Mouse (Mus musculus) olfactory bulb, adult 2 months (tissue): ENCODE results near the gene Tcstv3. TPM values are rescaled to one million over a fixed set of nuclear protein-coding genes. Genes with fewer than 3 reads are reported as not detected.
"Not testable (repeated sequence)": the region's sequence is repeated elsewhere in the genome, so short reads cannot be mapped to it uniquely, and the experiment has no call there.

Experiments used
- H3K27ac ChIP-seq: fragments of 200-500 bp; 2 replicates; pipeline ENCODE4 v1.5.1; 2012; ENCODE audit warnings: low read depth, low read length; ENCODE audit not compliant: insufficient read depth
- H3K4me1 ChIP-seq: fragments of 200-500 bp; 2 replicates; pipeline ENCODE4 v1.6.1; 2012; ENCODE audit warnings: low read length; ENCODE audit not compliant: control insufficient read depth, insufficient read depth
- H3K4me3 ChIP-seq: fragments of 200-500 bp; 2 replicates; pipeline ENCODE4 v1.5.1; 2012; ENCODE audit warnings: mild to moderate bottlenecking, low read depth, low read length, moderate library complexity; ENCODE audit not compliant: insufficient read depth
- CTCF ChIP-seq: fragments of 200-500 bp; IDR thresholded peaks from 2 replicates; pipeline ENCODE4 v1.5.1; 2012; ENCODE audit warnings: low read depth, mild to moderate bottlenecking, low read length, moderate library complexity; ENCODE audit not compliant: insufficient read depth
- POLR2A ChIP-seq: fragments of 200-500 bp; IDR thresholded peaks from 2 replicates; pipeline ENCODE4 v1.6.1; 2012; ENCODE audit warnings: mild to moderate bottlenecking, low read depth, low read length, moderate library complexity; ENCODE audit not compliant: insufficient read depth
- WGBS: fragments of 180-500 bp; shearing (Covaris S2); methylation state at CpG from one replicate; pipeline ENCODE4 v1.1.7; 2018; 5-methylcytosine and 5-hydroxymethylcytosine counted together
- polyA plus RNA-seq: library from polyadenylated mRNA; stranded (reverse); fragments of >200 nt; gene quantifications from 2 replicates; pipeline ENCODE4 v1.2.4, GENCODE M21; 2012; ENCODE audit warnings: low replicate concordance; ENCODE audit not compliant: missing spikeins, insufficient read depth, insufficient read length

The Tcstv3 gene
- polyA plus RNA-seq: not detected in 2 replicates

DNA sequence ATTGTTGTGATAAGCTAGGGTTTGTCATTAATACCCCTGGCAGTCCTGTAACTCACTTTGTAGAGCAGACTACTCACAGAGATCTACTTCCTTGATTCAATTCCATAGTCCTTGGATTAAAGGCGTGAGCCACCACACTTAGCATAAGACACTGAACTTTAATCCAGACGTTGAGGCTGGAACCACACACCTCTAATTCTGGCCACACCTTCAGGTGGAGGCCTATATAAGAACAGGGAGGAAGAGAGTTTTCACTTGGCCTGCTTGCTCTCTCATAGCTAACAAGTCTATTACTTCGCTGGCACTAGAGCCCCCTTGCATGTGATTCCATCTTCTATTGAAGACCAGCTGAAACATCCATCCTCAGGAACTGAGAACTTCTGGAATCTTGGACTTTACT is at the start of gene Tcstv3:
Tcstv3 (plus strand) TSS at position 301 of the 400 bp plus-strand sequence.
- H3K4me1 ChIP-seq, H3K27ac ChIP-seq, H3K4me3 ChIP-seq: not testable (repeated sequence)
- 68% methylated on average over 3 of the region's 3 CpGs for WGBS

DNA sequence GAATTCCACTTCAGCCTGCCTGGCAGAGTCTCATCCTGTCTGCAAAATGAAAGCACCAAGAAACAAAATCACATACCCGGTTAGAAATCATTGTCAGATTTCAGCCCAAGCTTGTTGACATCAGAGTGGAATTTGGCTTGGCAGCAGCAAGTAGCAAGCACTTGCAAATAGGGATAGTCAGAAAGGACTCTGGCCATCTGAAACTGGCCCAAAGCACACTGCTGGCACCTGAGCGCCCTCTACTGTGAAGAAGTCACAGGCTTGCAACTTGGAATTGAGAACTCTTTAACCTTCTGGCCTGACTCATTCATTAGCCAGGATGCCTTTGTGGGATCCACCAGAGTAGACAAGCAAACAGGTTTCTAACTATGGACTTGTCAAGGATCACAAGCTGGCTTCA is 38.8 kb upstream of the Tcstv3 start:
- H3K27ac ChIP-seq, H3K4me3 ChIP-seq, H3K4me1 ChIP-seq: not testable (repeated sequence)
- 14% methylated on average over 2 of the region's 2 CpGs for WGBS

DNA sequence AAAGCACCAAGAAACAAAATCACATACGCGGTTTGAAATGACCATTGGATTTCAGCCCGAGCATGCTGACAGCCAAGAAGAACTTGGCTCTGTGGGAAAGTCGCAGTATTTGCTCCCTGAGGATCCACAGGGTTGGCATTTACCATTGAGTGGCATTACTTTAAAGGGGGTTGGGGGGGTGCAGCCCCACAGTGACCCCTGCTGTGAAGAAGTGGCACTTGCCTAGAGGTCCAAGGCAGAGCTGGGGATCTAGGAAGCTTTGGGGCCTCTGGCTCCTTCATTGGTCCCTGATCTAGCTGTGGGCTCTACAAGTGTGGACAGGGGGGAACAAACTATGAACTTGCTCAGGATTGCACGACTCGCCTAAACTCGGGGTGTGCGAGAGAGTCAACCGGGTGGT is 37.9 kb upstream of the Tcstv3 start:
- no peaks in the 10 kb centered on the region for H3K4me1 ChIP-seq
- 87% methylated on average over 9 of the region's 9 CpGs for WGBS
- TF ChIP-seq CTCF (no peak), POLR2A (no peak)
- no peak overlapping the region for H3K4me3 ChIP-seq
- H3K27ac ChIP-seq: no peak overlapping the region

DNA sequence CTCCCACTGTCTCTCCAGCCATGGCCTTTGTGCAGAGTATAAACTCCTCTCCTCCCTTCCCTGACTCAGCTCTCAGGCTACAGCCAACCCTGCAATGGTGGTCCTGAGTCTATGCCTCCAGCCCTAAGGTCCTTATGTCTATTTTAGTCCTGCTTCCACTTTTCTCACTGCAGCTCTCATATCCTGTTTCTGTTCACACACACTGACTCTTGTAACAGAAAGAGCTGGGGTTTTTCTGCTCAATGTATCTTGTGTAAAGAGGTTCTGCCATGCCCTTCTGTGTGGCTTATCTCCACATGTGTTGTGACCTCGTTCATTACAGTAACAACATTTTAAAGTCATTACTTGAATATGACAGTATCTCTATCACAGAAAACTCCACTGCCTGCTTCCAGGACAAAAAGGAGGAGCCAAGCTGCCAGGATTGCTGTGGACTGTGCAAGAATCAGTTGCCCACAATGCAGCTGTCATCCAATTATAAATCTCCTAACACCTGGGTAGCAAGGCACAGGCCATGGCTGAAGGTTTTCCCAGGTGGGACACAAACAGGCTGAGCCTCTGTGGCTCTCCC is 17.3 kb upstream of the Tcstv3 start:
- TF ChIP-seq POLR2A (no peak), CTCF (no peak)
- Histone ChIP-seq H3K27ac (no peak overlapping the region), H3K4me1 (no peaks in the 10 kb centered on the region), H3K4me3 (no peak overlapping the region)
- WGBS: 51% methylated on average over 1 of the region's 1 CpGs

DNA sequence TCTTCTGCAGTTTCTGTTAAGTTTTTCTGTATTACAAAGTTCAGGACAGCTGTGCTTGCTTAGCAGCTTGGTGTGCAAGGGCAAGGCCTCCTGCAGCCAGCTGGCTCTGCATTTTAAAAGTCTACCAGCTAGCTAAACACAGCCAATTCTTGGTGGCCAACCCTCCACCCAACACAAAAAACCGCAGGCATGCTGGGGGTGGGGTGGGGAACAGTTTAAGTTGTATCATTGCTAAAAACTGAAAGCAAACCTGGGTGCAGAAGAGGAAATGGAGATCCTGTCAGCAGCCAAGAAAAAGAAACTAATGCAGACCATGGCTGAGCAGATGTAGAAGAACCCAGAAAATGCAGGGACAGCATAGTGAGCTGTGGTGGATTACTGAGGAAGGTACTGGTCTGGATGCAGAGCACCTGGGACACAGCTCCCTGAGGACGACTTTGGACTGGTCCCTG is 16.7 kb upstream of the Tcstv3 start, which contains the start of gene BC147527:
BC147527 (plus strand) TSS at position 402 of the 452 bp plus-strand sequence.
- TF ChIP-seq CTCF: no peak
- TF ChIP-seq POLR2A: no peak
- no peak within 1 kb of the TSS for H3K4me3 ChIP-seq
- H3K27ac ChIP-seq: no peak within 1 kb of the TSS
- H3K4me1 ChIP-seq: no peaks in the 10 kb centered on the region
- WGBS: 35% methylated on average over 2 of the region's 2 CpGs

DNA sequence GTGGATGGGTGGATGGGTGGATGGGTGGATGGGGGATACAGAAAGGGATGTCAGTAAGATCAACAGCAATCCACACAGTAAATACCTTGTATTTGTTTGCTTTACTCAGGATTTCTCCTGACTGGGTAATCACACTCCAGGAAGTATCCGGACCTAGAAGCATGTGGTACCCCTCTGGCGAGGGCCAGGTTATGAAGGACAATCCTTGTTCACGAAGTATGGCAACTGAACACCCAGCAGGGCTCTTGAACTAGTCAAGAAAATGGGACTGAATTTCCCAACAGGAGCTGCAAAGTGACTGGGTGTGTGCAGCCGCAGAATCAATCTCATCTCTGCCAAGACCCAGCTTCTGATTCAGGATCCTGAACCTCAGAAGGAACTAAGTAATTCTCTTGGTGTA is 15.8 kb upstream of the Tcstv3 start:
- H3K4me3 ChIP-seq: no peak overlapping the region
- H3K4me1 ChIP-seq: no peaks in the 10 kb centered on the region
- no peak overlapping the region for H3K27ac ChIP-seq
- TF ChIP-seq CTCF (no peak), POLR2A (no peak)
- WGBS: 79% methylated on average over 4 of the region's 4 CpGs

DNA sequence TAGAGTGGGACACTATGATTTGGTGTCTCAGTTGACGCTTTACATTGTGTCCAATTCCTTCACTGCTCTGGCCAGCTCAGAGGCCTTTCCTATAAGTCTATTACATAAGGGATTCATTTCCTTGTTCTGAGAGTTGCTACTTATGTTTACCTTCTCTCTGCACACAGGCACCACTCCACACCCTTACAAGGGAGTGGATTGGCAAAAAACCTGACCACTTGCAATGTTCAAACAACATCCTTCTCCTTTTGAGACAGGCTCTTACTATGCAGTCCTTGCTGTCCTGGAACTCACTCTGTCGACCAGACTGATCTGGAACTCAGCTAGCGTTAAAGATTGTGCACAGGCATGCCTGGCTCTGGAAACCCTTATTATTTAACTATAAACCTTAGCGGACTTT is 5.9 kb upstream of the Tcstv3 start:
- no peak for TF ChIP-seq POLR2A
- no peak for TF ChIP-seq CTCF
- Histone ChIP-seq H3K4me1 (no peaks in the 10 kb centered on the region), H3K27ac (no peak overlapping the region), H3K4me3 (no peak overlapping the region)
- 78% methylated on average over 4 of the region's 4 CpGs for WGBS

DNA sequence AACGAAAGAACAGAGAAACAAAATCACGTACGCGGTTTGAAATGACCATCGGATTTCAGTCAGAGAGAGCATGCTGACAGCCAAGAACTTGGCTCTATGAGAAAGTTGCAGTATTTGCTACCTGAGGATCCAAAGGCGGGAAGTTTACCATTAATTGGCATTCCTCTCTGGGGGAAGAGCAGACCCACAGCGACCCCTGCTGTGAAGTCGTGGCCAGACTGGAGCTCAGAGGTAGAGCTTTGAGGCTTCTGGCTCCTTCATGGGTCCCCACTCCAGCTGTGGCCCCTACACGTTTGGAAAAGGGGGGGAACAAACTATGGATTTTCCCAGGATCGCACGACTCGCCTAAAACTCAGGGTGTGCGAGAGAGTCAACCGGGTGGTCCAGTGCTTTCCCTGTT is 3.1 kb upstream of the Tcstv3 start:
- Histone ChIP-seq H3K4me1 (no peaks in the 10 kb centered on the region), H3K27ac (no peak overlapping the region), H3K4me3 (no peak overlapping the region)
- 48% methylated on average over 14 of the region's 14 CpGs for WGBS
- no peak for TF ChIP-seq POLR2A
- TF ChIP-seq CTCF: no peak

DNA sequence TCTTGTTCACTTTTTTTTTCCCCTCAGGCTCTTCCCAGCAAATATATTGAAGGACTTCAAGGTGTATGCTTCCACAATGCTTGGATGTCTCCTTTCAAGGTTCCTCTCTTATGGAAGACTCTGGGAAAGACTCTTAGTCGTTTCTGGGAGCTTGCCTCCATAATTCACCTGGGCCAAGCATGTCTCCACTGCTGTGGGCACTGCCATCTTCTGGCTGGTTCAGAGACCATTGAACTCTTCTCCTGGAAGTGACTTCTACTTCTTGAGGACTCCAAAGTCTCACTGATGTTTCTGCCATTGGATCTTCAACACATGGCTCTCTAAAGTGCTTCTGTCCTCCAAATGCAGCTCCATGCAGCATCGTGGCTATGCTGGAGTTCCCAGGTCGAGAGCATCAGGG is 3.5 kb downstream of the Tcstv3 start:
- TF ChIP-seq POLR2A (no peak), CTCF (no peak)
- Histone ChIP-seq H3K27ac (no peak overlapping the region), H3K4me3 (no peak overlapping the region), H3K4me1 (no peaks in the 10 kb centered on the region)
- 64% methylated on average over 3 of the region's 3 CpGs for WGBS

DNA sequence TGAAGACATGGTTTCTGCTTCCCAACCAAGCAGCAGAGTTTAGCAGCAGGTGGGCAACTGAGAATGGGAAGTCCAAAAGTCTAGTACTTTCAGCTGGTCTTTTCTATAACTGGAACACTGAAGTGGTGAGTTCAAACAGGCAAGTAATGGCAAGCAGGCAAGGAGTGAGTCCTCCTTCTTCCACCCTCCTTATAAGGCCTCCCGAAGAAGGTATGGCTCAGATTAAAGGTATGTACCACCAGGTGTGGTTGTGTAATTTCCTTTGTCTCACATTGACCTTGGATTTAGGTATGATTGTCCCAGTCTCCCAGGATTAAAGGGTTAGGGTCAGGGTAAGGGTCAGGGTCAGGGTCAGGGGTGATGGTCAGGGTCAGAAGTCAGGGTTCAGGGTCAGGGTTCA is 4.0 kb downstream of the Tcstv3 start:
- Histone ChIP-seq H3K27ac (no peak overlapping the region), H3K4me1 (no peaks in the 10 kb centered on the region), H3K4me3 (no peak overlapping the region)
- TF ChIP-seq POLR2A (no peak), CTCF (no peak)
- WGBS: 97% methylated on average over 1 of the region's 1 CpGs

Other genes with a start within 250 kb of the Tcstv3 start
- gene Gm20767, start 176.6 kb upstream of the Tcstv3 start, polyA plus RNA-seq: not detected in 2 replicates
- not detected in 2 replicates for gene Gm21818, start 144.4 kb upstream of the Tcstv3 start, polyA plus RNA-seq
- gene Gm21762, start 100.9 kb upstream of the Tcstv3 start, polyA plus RNA-seq: not detected in 2 replicates
- gene Gm21731, start 77.8 kb upstream of the Tcstv3 start, polyA plus RNA-seq: not detected in 2 replicates
- not detected in 2 replicates for gene AF067061, start 53.8 kb upstream of the Tcstv3 start, polyA plus RNA-seq
- gene BC147527, start 16.5 kb upstream of the Tcstv3 start, polyA plus RNA-seq: not detected in 2 replicates